Mouse (Mus musculus) midbrain, postnatal 0 days (tissue): ENCODE measurements at regions not wholly inside any gene's neighbourhood (a gene's known extent, or its start where the extent isn't known, plus 50 kb on each side); places are given as distances from the start of the nearest gene placed in this dataset.

Source experiments
- ATAC-seq: fragments of 200-750 bp; cut with Nextera tagmentation; 2 replicates; pipeline ENCODE4 v1.8.0; 2017; ENCODE audit warnings: moderate number of reproducible peaks, mild to moderate bottlenecking, moderate TSS enrichment, moderate library complexity; ENCODE audit not compliant: low FRiP score
- DNase-seq: peaks from one replicate; pipeline ENCODE4 v3.0.0-alpha.2; 2015; ENCODE audit warnings: low spot score
- H3K27ac ChIP-seq: fragments of 300-500 bp; sonication (generic); 2 replicates; pipeline ENCODE4 v1.5.1; 2014; ENCODE audit warnings: low read depth, mild to moderate bottlenecking, low read length, mixed read lengths
- H3K27me3 ChIP-seq: fragments of 300-500 bp; sonication (generic); 2 replicates; pipeline ENCODE4 v1.6.1; 2014; ENCODE audit warnings: low read length, control low read depth, mixed read lengths; ENCODE audit not compliant: insufficient read depth
- H3K36me3 ChIP-seq: fragments of 300-500 bp; sonication (generic); 2 replicates; pipeline ENCODE4 v1.6.1; 2014; ENCODE audit warnings: low read length, control low read depth, mixed read lengths; ENCODE audit not compliant: insufficient read depth
- H3K4me1 ChIP-seq: fragments of 300-500 bp; sonication (generic); 2 replicates; pipeline ENCODE4 v1.6.1; 2014; ENCODE audit warnings: mild to moderate bottlenecking, control low read depth, antibody characterized with exemption, low read length, mixed read lengths; ENCODE audit not compliant: insufficient read depth
- H3K4me2 ChIP-seq: fragments of 300-500 bp; sonication (generic); 2 replicates; pipeline ENCODE4 v1.6.1; 2014; ENCODE audit warnings: low read depth, mild to moderate bottlenecking, low read length, mixed read lengths; ENCODE audit not compliant: poor library complexity, severe bottlenecking
- H3K4me3 ChIP-seq: fragments of 300-500 bp; sonication (generic); 2 replicates; pipeline ENCODE4 v1.5.1; 2014; ENCODE audit warnings: low read depth, mild to moderate bottlenecking, low read length, moderate library complexity
- H3K9ac ChIP-seq: fragments of 300-500 bp; sonication (generic); replicated peaks from 2 replicates; pipeline ENCODE4 v1.6.1; 2014; ENCODE audit warnings: mild to moderate bottlenecking, low read length, moderate library complexity, mixed read lengths; ENCODE audit not compliant: poor library complexity, severe bottlenecking
- H3K9me3 ChIP-seq: fragments of 300-500 bp; sonication (generic); 2 replicates; pipeline ENCODE4 v1.6.1; 2016; ENCODE audit warnings: low read length, control low read depth
- CTCF ChIP-seq: IDR thresholded peaks from 2 replicates; pipeline ENCODE4 v1.5.1; 2016; ENCODE audit warnings: antibody characterized with exemption, mild to moderate bottlenecking
- WGBS: fragments of 180-500 bp; shearing (Covaris S2); extraction: QIAGEN DNeasy Blood & Tissue Kit; methylation state at CpG from one replicate; pipeline ENCODE4 v1.1.7; 2014; 5-methylcytosine and 5-hydroxymethylcytosine counted together

DNA sequence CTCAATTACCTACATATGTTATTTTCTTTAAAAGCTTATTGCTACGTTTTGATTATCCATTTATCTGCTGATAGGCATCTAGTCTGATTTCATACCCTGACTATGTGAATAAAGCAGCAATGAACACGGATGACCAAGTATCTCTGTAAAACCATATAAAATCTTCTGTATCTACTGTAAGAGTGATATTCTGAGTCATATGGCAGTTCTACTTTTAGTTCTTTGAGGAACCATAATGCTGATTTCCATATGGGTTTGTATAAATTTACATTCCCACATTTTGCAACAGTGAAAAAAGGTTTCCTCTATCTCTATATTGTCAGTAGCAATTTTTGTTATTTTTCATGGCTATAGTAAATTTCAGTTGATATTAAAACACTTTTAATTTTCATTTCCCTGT, 280.6 kb downstream of the Fsip2 start:
- WGBS, result 80% methylated on average over 2 of the region's 2 CpGs
- Histone ChIP-seq H3K27ac (no peak overlapping the region), H3K4me2 (no peak overlapping the region), H3K4me3 (no peak overlapping the region), H3K27me3 (no peaks in the 10 kb centered on the region), H3K4me1 (no peaks in the 10 kb centered on the region), H3K36me3 (no peaks in the 10 kb centered on the region), H3K9me3 (no peaks in the 10 kb centered on the region), H3K9ac (no peak overlapping the region)
- ATAC-seq (no peak), DNase-seq (no peak)
- TF ChIP-seq CTCF, result no peak

DNA sequence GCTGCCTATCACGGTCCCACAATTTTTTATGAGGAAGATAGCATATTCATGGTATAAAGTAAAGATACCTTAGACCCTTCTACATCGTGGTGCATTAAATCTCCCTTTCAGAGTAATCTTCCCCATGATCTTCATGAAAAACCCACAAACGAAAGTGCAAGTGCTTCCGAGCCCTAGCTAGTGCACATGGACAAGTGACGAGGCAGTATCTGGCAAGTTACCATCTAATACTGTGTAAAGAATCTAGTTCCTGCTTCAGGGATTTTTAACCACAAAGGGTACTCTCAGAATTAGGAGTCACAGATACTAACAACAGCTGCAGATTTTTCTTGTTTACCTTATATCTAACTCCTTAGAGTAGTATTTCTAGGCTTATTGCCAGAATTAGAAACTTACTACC, 282.8 kb downstream of the Fsip2 start:
- ATAC-seq, result no peak
- WGBS, result 89% methylated on average over 5 of the region's 5 CpGs

DNA sequence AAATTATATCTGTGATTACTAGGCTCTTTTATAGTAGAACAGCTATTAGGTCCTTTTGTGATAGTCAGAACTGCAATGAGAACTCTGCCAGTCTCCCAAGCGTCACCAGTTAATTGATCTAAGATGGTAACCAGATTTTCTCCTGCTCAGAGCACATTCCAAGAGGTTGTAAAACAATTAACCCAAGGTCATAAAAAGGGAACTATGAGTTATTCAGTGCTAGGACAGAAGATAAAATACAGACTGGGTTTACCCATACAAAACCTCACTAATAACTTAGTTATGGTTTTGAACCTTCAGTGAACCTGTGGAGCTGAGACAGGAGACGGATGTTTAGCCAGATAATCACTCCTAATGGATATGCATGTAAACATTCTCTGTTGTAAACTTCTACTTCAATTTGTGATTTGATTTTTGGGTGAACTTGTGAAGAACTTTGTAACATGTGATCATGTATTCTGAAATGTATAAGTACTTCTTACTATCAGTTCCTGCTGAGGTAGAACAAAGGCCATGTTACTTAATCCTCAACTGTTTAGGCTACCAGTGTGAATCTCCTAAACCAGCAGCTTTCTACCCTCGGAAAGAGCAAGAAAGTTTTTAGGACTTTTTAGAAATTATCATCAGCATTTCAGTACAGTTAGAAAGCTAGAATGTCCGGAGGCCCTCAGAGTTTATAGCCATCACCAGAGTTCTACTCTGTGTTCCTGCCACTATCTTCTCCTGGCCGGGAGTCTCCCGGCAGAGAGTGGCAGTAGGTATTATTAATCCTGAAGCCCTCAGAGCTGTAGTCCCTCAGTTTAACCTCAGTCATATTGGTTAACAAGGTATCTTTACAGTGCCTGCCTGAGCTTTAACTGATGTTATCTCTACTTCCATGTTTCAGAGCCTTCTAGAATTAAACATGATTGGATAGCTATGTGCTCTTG, 308.0 kb downstream of the Fsip2 start:
- ATAC-seq (no peak), DNase-seq (no peak)
- Histone ChIP-seq H3K4me3 (no peak overlapping the region), H3K9me3 (no peaks in the 10 kb centered on the region), H3K27ac (no peak overlapping the region), H3K4me2 (no peak overlapping the region), H3K9ac (no peak overlapping the region), H3K36me3 (no peaks in the 10 kb centered on the region), H3K4me1 (no peaks in the 10 kb centered on the region), H3K27me3 (no peaks in the 10 kb centered on the region)
- TF ChIP-seq CTCF, result no peak
- WGBS, result 80% methylated on average over 6 of the region's 6 CpGs

More for the DNA sequence above, 282.8 kb downstream of the Fsip2 start:
- no peaks in the 10 kb centered on the region for H3K27me3 ChIP-seq
- no peak overlapping the region for H3K27ac ChIP-seq
- H3K4me3 ChIP-seq, result no peak overlapping the region
- H3K9ac ChIP-seq, result no peak overlapping the region
- no peaks in the 10 kb centered on the region for H3K9me3 ChIP-seq
- H3K4me2 ChIP-seq, result no peak overlapping the region
- no peak for DNase-seq
- H3K4me1 ChIP-seq, result no peaks in the 10 kb centered on the region
- no peaks in the 10 kb centered on the region for H3K36me3 ChIP-seq
- TF ChIP-seq CTCF, result no peak

DNA sequence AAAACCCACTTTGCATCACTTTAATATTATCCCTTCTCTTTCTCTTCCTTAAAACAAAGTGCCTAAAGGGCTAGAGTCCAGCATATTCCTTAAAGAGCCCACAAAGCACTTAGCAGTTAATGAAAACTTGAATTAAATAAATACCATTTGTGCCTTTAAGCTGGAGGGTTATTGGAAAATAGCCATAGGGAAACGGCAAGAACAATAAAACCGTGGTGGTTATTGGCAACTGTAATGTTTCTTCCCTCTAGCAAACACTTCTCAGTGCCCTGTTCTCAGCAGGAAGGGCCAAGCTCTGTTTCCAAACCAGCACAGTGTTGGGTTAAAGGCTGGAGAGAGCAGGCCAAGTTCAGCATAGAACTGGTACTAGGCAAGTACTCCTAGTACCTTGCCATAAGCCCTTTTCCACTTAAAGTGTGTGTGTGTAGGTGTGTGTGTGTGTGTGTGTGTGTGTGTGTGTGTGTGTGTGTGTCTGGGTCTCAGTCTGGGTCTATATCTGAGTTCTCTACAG, 313.4 kb downstream of the Fsip2 start:
- no peak overlapping the region for H3K4me2 ChIP-seq
- no peaks in the 10 kb centered on the region for H3K4me1 ChIP-seq
- no peaks in the 10 kb centered on the region for H3K27me3 ChIP-seq
- no peak overlapping the region for H3K27ac ChIP-seq
- ATAC-seq (no peak), DNase-seq (peak; percentile 13)
- TF ChIP-seq CTCF, result no peak
- H3K4me3 ChIP-seq, result no peak overlapping the region
- H3K9me3 ChIP-seq, result no peaks in the 10 kb centered on the region
- 76% methylated on average over 2 of the region's 2 CpGs for WGBS
- H3K9ac ChIP-seq, result no peak overlapping the region
- no peaks in the 10 kb centered on the region for H3K36me3 ChIP-seq

DNA sequence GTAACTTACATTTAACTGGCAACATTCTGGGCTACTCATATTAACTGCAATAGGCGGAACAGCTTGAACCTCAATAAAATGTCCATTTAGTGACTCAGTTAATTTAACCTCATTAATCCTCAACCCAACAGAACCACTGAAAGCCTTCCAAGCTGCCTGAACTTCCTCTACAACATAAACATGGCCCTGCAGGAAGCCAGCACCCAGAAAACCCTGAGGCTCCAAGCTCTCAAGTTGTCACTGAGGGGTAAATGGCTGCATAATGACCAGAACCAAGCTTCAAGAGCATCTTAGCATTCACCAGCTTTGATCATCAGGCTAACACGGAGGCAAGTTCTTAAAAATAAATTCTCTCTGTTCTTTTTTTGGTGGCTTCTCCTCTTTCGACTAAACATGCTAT, 315.2 kb downstream of the Fsip2 start:
- DNase-seq (peak; percentile 10), ATAC-seq (no peak)
- no peak for TF ChIP-seq CTCF

DNA sequence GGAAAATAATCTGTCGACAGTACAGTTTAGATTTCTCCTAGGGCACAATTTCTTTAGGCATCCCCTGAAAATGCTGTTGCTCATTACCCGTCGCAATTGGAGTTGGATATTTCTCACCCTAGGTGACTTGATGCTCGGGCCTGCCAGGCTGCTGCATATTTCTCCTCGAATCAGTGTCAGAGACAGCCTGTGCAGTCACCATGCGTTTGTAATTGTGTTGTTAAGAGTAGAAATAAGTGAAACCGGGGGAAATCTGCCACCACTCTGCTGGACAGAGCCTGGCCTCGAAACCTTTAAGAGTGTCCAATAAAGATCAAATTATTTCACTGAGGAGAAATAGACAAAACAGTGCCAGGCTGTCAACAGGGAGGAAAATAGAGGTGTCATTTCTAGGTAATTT, 340.7 kb upstream of the Zc3h15 start:
- Histone ChIP-seq H3K9me3 (no peaks in the 10 kb centered on the region), H3K9ac (no peak overlapping the region), H3K4me3 (no peak overlapping the region), H3K36me3 (no peaks in the 10 kb centered on the region), H3K4me2 (no peak overlapping the region), H3K27me3 (no peaks in the 10 kb centered on the region), H3K4me1 (no peaks in the 10 kb centered on the region), H3K27ac (no peak overlapping the region)
- TF ChIP-seq CTCF, result no peak
- peak; percentile 64 for DNase-seq
- 49% methylated on average over 8 of the region's 8 CpGs for WGBS
- peak; percentile 44; the same call in 1 of the 2 replicates for ATAC-seq

More for the DNA sequence above, 315.2 kb downstream of the Fsip2 start:
- 64% methylated on average over 3 of the region's 3 CpGs for WGBS
- Histone ChIP-seq H3K27ac (no peak overlapping the region), H3K9me3 (no peaks in the 10 kb centered on the region), H3K36me3 (no peaks in the 10 kb centered on the region), H3K4me1 (no peaks in the 10 kb centered on the region), H3K27me3 (no peaks in the 10 kb centered on the region), H3K9ac (no peak overlapping the region), H3K4me2 (no peak overlapping the region), H3K4me3 (no peak overlapping the region)
